Mouse (Mus musculus): ENCODE data around the gene Bloc1s1.

GRCm38 (mm10) chr10:128899759-128900490 is 23.9 kb downstream of the Bloc1s1 start:
- TF ChIP-seq CTCF (IDR thresholded peaks at IDR 0.05; ENCODE audit: low read depth) (no peak), EP300 (IDR thresholded peaks at IDR 0.05; ENCODE audit: low read depth) (no peak)

Data from liver, embryonic 14.5 days (tissue).